Mouse (Mus musculus) urinary bladder, postnatal 10 days (tissue): ENCODE measurements around the gene Dock4.

Source experiments
- DNase-seq: peaks from one replicate; pipeline ENCODE4 v3.0.0; 2022; ENCODE audit warnings: low spot score

The Dock4 gene

DNA sequence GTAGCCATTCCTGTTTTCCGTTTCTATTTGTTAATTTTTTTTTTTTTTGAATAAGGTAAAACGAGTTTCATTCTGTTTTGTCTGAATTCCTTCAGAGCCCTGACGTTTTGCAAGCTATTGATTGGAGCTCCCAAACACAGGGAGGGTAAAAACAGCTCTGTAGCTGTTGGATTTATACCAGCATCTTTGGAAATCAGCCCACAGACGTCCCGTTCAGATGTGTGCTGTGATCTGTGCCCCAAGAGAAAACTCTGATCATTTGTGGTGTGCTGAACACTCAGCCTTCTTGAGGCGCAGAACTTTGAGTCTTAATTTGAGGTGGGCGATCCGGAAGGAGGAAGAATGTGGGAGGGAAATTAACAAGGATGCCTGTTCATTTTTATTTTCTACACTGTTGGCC lies 62.7 kb downstream of the Dock4 start:
- no peak for DNase-seq

DNA sequence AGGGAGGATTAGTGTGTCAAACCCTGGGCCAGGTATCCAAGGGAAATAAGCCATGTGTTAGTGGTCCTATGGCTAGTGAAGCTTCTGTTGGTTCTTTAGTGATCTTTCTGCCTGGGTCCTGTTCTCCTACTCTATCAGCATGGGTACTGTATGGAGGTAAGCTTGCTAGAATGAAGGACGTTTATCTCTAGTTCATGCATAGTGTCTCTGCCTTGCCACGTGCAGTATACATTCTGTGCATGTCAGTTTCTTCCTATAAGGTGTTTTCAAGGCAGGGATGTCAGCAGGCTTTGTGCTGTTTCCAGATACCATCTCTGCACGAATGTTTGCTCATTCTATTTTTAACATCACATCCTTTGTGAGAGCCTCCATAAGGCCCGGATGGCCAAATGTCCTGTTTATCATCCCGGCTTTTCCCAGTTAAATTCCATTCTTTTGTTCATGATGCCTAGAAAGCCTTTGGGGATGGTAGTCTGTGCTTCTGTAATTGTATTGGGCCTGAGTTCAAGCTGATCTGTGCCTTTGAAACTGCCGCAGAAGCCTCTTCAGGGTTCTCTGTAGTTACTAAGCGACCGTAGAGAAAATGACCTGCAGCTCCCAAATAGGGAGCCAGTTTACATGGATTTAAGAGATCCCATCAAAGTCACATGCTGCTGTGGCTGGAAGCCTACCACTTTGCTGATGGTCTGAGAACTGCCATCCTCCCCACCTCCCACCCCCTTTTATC lies 66.1 kb downstream of the Dock4 start:
- DNase-seq, result no peak

DNA sequence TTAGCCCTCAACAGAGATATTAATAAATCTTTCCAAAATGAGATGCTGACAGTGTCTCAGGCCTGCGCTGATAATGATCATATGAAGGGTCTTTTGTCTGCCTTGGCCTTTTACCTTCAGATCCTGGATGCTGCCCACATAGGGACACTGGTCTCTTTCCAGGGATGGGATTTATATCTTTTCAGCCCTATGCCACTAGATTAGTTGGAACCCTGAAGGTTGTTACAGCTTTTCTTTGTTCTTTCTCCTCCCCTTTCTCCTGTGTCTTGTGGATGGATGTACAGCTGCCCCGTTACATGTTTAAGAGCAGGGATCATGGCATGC lies 66.6 kb downstream of the Dock4 start:
- no peak for DNase-seq

DNA sequence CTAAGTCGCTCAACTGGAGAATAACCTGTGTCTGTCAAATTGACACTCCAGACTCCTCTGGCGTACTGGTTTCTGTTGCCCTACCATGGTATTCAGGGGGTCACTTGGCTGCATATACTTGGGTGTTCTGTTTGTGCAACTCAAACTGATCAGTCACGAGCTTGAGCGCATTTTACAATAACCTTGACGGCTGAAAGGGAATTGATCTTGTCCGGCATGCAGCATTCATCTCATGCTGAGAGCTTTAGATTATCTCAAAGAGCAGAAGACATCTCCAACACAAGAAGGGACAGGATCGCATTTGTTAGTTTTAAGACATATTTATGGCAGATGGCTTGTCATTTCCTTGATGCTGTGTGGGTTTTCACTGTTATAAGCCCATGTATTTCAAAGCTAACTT lies 67.2 kb downstream of the Dock4 start:
- no peak for DNase-seq

DNA sequence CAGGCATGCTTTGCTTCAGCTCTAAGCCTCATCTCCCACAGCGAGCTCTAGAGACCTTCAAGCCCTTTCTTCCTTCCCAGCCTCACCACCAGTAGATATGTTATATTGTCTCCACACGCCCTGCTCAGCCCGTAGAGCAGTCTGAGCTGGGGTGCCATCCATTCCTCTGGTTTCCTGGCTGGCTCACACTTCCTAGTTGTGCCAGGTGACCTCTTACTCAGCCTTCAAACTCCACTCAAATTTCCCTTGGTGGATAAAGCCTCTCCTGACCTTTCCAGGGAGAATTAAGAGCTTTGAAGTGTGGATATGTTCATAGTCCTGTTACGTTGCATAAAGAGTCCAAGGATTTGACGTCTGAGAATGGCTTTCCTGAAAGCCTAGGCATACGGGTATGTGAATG lies 68.3 kb downstream of the Dock4 start:
- no peak for DNase-seq

DNA sequence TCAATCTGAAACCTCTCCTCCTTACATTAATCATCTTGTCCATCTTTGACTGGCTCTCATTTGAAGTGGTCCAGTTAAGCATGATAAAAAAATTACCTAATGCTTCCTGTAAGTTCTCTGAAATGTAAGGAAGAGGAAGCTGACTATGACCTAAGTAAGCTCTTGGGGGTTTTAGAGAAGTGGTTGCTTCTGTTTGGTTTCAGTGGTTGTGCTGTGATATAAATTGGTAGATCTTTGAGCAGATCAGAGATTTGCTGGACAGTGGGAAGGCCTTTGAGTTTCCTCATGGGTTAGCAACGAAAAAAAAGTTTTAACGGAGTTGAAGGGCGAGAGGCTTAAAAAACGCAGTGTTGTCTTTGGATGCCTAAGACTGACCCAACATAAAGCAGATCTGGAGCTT lies 76.7 kb downstream of the Dock4 start:
- DNase-seq, result no peak

DNA sequence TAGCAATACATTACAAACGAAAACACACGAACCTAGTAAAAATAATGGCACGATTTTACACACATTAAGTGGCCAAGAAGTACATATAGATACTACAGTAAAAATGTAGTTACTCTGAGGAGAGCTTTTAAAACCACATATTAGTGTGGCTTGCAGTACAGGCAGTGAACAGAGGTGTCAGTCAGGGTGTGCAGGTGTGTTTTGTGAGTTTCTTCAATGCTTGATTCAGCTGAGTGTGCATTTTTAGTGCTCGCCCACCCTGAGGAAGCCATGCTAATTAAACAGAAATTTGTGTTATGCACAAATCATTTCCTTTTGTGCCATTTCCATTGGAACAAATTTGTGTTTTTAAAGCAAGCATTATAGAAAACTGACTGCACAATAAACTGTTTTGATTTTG lies 77.3 kb downstream of the Dock4 start:
- no peak for DNase-seq

DNA sequence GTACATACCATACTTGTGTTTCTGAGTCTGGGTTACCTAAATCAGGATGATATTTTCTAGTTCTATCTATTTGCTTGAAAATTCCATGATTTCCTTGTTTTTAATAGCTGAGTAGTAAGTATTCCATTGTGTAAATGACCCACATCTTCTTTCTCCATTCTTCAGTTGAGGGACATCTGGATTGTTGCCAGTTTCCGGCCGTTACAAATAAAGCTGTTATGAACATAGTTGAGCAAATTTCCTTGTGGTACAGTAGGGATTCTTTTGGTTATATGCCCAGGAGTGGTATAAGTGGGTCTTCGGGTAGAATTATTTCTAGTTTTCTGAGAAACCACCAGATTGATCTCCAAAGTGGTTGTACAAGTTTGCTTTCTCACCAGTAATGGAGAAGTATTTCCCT lies 79.3 kb downstream of the Dock4 start:
- no peak for DNase-seq

DNA sequence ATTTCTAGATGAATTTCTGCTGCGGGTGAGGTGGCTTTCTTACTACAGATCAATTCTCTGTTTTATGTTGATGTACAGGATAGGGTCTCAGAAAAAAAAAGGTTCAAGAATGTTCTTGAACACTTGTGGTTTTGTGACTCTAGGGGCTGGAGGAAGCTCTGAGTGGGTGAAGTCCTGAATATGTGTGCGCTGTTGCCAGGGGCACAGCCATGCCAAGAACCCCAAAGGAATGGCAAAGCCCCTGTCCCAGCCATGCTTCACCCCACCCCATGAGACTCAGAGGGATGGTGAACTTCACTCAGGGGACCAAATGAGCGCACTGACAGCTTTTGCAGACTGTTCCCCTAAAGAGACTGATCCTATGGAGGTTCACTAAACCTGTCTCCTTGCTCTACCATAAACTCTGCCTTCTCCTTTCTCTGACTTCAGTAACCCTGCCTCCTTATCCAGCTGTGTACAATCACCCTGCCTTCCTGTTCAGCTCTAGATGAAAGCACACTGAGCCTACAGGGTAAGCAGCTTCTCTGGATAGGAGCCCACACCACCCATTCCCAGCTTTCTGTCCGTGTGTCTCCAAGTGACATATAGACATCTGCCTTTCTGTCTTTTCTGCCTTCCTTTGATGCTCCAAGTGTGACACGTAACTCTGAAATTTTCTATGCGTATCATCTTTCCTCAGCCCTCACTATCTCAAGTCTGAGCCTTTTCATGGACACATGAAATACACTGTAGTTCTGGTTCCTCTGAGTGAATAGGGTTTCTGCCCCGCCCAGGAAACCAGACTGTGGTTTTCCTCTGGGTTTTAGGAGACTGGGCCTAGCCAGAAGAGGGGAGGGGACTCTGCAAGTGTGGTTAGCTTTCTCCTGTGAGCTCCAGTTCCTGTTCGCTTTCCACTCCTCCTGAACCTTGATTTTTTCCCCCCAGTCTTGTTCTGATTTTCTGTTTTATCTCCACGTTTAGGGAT lies 90.2 kb downstream of the Dock4 start:
- DNase-seq, result no peak

DNA sequence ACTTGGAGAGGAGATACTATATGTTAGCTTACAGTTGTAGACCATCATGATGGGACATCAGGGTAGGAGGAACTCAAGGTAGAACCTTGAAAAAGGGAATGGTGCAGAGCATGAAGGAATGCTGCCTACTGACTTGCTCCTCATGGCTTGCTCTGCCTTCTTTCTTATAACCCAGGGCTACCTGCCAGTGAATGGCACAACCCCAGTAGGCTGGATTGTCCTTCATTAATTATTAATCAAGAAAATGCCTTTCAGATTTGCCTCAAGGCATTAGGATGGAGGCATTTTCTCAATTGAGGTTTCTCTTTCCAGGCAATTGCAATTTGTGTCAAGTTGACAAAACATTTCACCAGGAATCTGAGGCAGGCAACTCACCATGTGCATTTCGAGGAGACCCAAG lies 92.1 kb downstream of the Dock4 start:
- DNase-seq, result no peak

DNA sequence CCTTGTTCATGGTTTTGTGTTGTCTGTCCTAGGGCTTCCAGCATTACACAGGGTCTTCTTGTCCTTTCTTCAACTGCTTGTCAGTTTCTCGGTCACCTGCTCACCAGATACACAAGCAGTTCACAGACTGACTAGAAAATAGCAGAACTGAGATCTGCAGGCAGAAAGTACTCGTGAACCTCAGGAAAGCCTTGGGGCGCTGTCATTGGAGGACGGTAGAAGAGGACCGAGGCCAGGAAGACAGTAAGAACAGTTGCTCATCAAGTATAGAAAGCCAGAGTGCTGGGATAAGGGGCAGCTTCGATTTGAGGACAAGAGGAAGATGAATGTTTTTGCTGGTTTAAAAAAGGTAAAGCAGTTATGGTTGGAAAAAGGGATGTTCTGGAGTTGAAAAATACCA lies 92.6 kb downstream of the Dock4 start:
- DNase-seq, result no peak

DNA sequence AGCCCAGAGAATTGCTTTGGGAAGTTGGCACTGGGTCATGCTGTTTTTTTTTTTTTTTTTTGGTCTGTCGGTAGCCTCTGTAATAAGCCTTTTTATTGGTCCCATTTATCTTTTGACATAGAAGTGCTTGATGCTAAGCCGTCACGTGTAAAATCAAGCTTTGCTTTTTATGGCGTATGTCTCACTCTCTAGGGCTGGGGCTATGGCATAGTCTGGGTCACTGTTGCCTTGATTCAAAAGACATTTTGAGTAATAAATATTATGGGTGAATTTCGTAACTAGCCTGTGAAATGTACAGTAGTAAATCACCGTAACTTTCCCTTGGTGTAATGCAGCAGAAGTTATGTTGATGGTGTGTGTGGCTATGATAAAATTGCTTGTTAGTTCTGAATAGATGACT lies 93.0 kb downstream of the Dock4 start:
- no peak for DNase-seq

DNA sequence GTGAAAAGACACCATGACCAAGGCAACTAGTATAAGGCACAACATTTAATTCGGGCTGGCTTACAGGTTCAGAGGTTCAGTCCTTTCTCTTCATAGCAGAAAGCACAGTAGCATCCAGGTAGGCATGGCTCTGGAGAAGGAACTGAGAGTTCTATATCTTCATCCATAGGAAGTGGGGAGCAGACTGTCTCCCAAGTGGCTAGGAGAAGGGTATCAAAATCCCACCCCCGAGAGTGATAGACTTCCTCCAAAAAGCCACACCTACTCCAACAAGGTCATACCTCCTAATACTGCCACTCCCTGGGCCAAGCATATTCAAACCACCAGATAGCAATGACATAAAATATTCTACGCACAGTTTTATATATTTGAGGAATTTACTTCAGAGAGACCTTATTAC lies 98.5 kb downstream of the Dock4 start:
- no peak for DNase-seq

DNA sequence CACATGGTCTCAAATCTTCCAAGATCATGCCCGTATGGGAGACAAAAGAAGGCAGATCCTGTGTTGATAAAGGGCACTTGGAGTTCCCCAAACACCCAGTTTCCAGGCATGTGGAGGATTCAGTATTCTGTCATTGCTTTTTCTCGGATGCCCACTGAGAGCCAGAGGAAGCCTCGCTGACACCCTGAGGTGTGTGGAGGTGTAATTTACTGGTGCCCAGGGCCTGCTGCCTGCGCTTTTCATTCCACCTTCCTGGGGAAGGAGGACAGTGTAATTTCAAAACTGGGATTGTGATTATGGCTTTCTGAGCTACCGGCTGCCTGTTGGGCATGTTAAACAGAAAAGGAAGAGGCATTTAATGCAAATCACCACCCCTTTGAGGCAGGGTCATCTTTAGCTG lies 101.1 kb downstream of the Dock4 start:
- DNase-seq, result no peak

DNA sequence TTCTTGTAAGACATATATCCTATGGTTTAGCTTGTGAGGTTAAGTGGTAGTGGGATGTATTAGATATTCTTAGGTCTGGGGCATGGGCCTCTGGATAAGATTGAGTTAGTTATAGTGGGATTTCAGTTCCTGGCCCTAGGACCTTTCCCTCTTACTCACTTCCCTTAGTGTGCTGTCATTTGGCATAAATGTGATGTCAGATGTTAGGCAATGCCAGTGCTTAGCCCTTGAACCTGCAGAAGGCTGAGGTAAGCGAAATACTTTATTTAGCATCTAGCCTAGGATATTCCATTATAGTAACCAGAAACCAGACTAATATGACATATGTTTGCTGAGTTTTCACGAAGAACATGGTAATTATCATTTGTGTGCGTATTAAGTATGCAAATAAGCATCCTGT lies 105.6 kb downstream of the Dock4 start:
- no peak for DNase-seq

DNA sequence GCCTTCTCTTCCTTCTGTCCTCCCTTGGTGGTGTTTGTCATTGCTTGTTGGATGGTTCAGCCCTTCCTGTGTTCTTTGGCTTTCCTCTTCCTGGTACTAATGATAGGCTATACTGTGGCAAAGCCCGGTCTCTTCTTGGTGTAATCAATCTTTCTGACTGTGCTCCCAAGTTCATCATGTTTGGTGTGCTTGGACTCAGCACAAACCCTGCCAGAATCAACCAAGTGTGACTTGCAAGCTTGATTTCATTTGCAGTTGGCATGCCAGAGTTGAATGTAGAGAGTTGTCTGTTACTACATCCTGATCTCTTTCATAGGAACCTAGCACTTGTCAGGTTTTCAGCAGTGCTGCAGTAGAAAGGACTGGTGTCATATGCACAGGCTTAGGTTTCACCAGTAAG lies 106.4 kb downstream of the Dock4 start:
- no peak for DNase-seq

DNA sequence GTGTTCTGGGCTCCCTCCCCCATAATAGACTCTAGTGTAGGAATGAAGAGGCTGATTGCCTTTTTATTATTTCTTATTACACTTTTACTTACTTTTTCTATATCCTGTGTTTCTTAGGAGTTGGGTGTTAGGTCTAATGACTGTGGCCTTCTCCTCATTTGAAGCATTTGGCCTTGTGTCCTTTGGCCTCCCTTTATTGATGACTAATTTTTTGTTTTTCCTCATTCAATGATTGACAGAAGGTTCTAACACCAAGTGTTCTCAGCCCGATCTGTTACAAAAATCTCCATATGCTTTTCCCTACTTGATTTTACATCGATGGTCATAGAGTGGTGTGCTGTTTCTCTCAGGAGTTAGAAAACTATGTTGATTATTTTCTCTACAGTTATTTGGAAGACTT lies 108.2 kb downstream of the Dock4 start:
- no peak for DNase-seq

DNA sequence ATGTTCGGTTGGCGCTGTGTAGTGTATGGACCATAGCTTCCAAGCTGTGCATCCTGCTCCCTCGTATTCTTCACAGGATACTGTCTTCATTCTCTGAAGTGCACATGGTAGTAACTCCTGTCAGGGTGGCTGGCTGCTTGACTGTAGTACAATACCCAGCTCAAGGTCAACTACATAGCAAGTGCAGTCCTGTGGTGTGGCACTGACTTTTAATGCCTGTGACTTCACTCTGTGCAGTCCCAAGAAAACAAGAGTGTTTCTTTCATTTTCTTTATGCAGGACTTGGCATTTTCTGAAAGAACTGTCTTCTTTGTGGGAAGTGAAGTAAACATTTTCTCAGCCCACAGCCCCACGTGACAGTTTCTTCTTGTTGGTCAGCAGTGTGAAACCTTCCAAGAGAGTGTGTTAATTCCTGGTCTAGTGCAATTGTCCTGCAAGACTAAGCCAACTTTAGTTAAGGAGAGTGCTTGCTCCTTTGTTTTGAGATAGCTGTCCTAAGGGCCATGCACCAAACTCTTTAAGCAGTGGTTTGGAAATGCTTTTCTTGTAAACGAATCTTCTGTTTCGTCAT lies 109.3 kb downstream of the Dock4 start:
- no peak for DNase-seq

DNA sequence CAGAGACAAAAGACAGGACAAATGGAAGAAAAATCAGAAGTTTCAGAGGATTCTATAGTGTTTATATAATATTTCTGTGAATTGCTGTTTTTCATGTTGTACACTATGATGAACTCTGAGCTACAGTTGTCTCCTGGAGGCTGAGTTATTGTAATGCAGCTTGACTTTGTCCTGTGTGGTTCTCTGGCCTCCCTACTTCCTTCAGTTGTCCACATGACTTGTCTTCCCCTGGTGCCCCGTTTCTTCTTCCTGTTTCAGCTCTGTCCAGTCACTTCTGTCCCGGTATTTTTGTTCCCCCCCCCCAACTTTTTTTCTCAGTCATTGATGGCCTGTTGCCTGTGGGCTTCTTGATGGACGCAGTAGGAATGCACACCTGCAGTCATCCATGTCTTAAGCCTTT lies 112.8 kb downstream of the Dock4 start:
- no peak for DNase-seq

DNA sequence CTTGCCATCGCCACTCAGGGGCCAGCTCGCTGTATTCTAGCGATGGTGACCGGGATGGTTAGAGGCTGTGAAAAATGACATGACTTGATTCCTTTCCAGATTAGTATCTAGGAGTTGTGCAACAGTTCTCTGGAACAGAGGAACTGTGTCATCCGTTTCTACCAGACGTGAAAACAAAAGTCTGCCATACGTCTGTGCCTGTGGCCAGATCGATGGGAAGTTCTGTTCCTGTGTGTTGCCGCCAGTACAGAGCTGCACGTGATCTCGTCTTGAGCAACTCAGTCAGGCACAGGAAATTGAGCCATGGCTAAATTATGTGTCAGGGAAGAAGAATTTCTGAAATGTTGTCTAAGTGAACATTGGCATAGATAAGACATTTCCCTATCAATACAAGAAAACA lies 113.4 kb downstream of the Dock4 start:
- DNase-seq, result no peak

DNA sequence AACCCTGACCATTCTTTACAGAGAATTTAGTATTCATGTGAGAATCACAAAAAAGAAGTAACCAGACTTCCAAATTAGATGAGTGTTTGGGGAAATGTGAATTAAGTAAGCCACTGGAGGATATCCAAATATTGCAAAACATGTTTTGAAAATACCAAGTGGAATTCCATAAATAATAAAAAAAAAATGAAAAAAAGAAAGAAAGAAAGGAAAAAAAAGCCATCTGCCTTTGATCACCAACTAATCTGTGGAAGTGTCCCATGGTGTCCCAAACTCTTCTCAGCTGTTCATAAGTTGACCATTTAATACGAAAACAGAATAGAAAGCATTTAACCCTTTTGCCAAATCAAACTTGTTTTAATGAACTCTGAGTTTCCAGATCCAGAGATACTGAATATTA lies 118.0 kb downstream of the Dock4 start:
- no peak for DNase-seq

DNA sequence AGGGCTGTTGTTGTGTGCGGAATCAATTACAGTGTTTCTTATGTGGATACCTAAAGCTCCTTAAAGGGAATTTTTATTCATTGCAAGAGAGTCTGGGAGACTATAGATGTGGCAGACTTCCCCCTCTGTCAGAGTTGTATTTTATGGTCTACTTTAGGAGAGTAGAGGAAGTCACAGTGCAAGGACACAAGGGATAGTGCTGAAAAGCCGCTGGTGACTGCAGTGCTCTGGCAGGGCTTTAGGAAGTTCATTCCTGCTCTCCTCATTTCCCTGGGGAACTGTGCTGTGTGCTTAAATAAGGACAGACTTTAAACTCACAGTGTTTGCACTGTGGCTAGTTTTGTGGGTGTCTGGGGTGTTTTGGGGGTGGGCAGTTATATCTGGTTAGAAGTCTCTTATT lies 118.5 kb downstream of the Dock4 start:
- no peak for DNase-seq

DNA sequence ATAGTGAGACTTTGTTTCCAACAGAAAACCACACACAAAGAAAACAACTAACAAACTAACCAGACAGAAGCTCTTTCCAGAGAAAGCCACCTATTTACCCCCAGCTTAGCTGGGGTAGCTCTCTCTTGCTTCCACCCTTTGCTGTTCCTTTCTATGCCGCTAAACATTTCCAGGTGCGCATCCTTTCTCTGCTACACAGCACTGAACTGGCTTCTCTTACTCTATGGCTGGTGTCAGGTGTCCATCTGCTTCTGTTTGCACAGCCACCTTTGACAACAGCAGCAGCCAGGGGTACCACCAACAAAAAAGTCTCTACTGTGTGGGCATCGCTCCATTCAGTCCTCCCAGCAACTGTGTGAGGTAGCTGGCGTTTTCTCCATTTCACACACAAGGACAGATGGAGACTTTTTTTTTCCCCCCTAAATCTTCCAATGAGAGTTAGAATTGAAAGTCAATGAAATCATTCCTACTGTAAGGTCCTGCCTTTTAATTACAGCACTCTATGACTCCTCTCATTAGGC lies 122.7 kb downstream of the Dock4 start:
- DNase-seq, result no peak
